Mouse (Mus musculus): ENCODE results near the gene Gpd2. TPM values are rescaled to one million over a fixed set of nuclear protein-coding genes. Genes with fewer than 3 reads are reported as not detected.

Gpd2 gene
- total and polyA plus RNA-seq, 3 experiments: 15.7 to 20.4 (median 16.7) TPM

- Histone ChIP-seq H3K4me1 (ENCODE audit: control insufficient read depth in 1 of 2, insufficient read depth in 2 of 2) (no peaks in the 10 kb centered on the region), H3K4me2 (ENCODE audit: insufficient read depth, low read depth, poor library complexity, severe bottlenecking) (no peak overlapping the region), H3K27me3 (replicated peaks) (no peaks in the 10 kb centered on the region), H3K9ac (ENCODE audit: insufficient read depth, low read depth) (no peak overlapping the region), H3K36me3 (replicated peaks in 1 of 2; ENCODE audit: control insufficient read depth in 1 of 2, insufficient read depth in 1 of 2, low read length in 1 of 2) (no peaks in the 10 kb centered on the region), H3K4me3 (replicated peaks in 1 of 3; ENCODE audit: low read depth in 2 of 3, low read length in 2 of 3, poor library complexity in 1 of 3) (no peak overlapping the region), H3K27ac (ENCODE audit: insufficient read depth, low read depth) (no peak overlapping the region), H3K79me2 (replicated peaks; ENCODE audit: control insufficient read depth, extremely low read depth, insufficient read depth, poor library complexity, severe bottlenecking) (no peaks in the 10 kb centered on the region), H3K9me3 (replicated peaks; ENCODE audit: low read length) (peaks cover 2% of the 10 kb centered on the region)
- no peak for DNase-seq (ENCODE audit: extremely low read depth)
- TF ChIP-seq ELF1 (IDR thresholded peaks at IDR 0.05; ENCODE audit: low read depth, low read length): no peak
- no peak for TF ChIP-seq POLR2AphosphoS2 (IDR thresholded peaks at IDR 0.05; ENCODE audit: low read depth, low read length)
- TF ChIP-seq UBTF (IDR thresholded peaks at IDR 0.05; ENCODE audit: low read depth, low read length): no peak
- TF ChIP-seq ETS1 (conservative IDR thresholded peaks at IDR 0.05; ENCODE audit: low read depth, low read length): no peak
- TF ChIP-seq JUND (conservative IDR thresholded peaks at IDR 0.05; ENCODE audit: low read depth, low read length): no peak
- no peak for TF ChIP-seq BHLHE40 (IDR thresholded peaks at IDR 0.05; ENCODE audit: low read depth, low read length)
- no peak for TF ChIP-seq HCFC1 (IDR thresholded peaks at IDR 0.05; ENCODE audit: low read depth, low read length)
- no peak for TF ChIP-seq CHD2 (IDR thresholded peaks at IDR 0.05; ENCODE audit: low read length)
- TF ChIP-seq POLR2A (IDR thresholded peaks at IDR 0.05; ENCODE audit: low read depth, low read length): no peak
- no peak for TF ChIP-seq IRF4 (IDR thresholded peaks at IDR 0.05; ENCODE audit: low read depth, low read length)
- in situ Hi-C loops (cut with MboI; ENCODE audit: low pct_ligation_motif_present, low pct_unique_long_range_greater_than_20kb, low sequenced_read_pairs): no loop called here
- dilution Hi-C loops (cut with MboI; ENCODE audit: extremely low pct_ligation_motif_present, extremely low pct_unique_long_range_greater_than_20kb, low sequenced_read_pairs): no loop called here
Observed at GRCm38 (mm10) chr2:57395071-57395470, 157.6 kb downstream of the Gpd2 start.

DNA sequence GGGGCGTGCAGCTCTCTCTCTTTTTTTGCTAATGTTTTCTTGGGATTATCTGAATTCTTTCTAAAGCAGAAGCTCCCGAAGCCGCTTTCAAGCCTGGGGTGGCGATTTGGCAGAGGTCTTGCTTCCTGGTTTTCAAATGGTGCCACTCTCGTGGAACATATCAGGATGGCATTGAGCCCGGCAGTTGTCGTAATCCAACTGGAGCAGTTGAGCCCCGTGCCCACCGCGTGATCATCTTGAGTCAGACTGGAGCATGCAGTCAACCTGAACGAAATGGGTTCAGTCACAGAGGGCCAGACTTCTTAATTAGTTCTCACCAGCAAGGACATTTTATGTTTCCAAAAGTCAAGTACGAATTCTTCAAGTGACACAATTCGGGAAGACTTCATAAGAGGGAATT, 158.6 kb downstream of the Gpd2 start:
- TF ChIP-seq TCF12 (IDR thresholded peaks at IDR 0.05; ENCODE audit: low read depth, low read length): no peak
- no peak for TF ChIP-seq MXI1 (IDR thresholded peaks at IDR 0.05; ENCODE audit: low read depth, low read length)
- no peak for TF ChIP-seq HCFC1 (IDR thresholded peaks at IDR 0.05; ENCODE audit: low read depth, low read length)
- no peak for TF ChIP-seq GABPA (IDR thresholded peaks at IDR 0.05; ENCODE audit: insufficient replicate concordance, low read depth, low read length)
- no peak for TF ChIP-seq POLR2A (IDR thresholded peaks at IDR 0.05; ENCODE audit: low read depth, low read length)
- no peak for TF ChIP-seq SMC3 (IDR thresholded peaks at IDR 0.05; ENCODE audit: low read depth, low read length)
- TF ChIP-seq MAZ (IDR thresholded peaks at IDR 0.05; ENCODE audit: low read depth, low read length): no peak
- no peak for TF ChIP-seq E2F4 (IDR thresholded peaks at IDR 0.05; ENCODE audit: insufficient replicate concordance, low read depth, low read length)
- in situ Hi-C loops (cut with MboI; ENCODE audit: low pct_ligation_motif_present, low pct_unique_long_range_greater_than_20kb, low sequenced_read_pairs) (no loop called here), dilution Hi-C loops (cut with MboI; ENCODE audit: extremely low pct_ligation_motif_present, extremely low pct_unique_long_range_greater_than_20kb, low sequenced_read_pairs) (no loop called here)
- Histone ChIP-seq H3K4me2 (ENCODE audit: insufficient read depth, low read depth, poor library complexity, severe bottlenecking) (no peak overlapping the region), H3K79me2 (replicated peaks; ENCODE audit: control insufficient read depth, extremely low read depth, insufficient read depth, poor library complexity, severe bottlenecking) (no peaks in the 10 kb centered on the region), H3K27ac (ENCODE audit: insufficient read depth, low read depth) (no peak overlapping the region), H3K9me3 (replicated peaks; ENCODE audit: low read length) (no peaks in the 10 kb centered on the region), H3K4me3 (replicated peaks in 1 of 3; ENCODE audit: low read depth in 2 of 3, low read length in 2 of 3, poor library complexity in 1 of 3) (no peak overlapping the region), H3K9ac (ENCODE audit: insufficient read depth, low read depth) (no peak overlapping the region), H3K4me1 (ENCODE audit: control insufficient read depth in 1 of 2, insufficient read depth in 2 of 2) (no peaks in the 10 kb centered on the region), H3K36me3 (replicated peaks in 1 of 2; ENCODE audit: control insufficient read depth in 1 of 2, insufficient read depth in 1 of 2, low read length in 1 of 2) (no peaks in the 10 kb centered on the region), H3K27me3 (replicated peaks) (no peaks in the 10 kb centered on the region)
- no peak for DNase-seq (ENCODE audit: extremely low read depth)
